Mouse (Mus musculus) lung, postnatal 0 days (tissue): ENCODE measurements around the gene Kif12.

Experiments used
- CTCF ChIP-seq: IDR thresholded peaks from 2 replicates; pipeline ENCODE4 v1.5.1; 2016; ENCODE audit warnings: antibody characterized with exemption, mild to moderate bottlenecking
- EP300 ChIP-seq: IDR thresholded peaks from 2 replicates; pipeline ENCODE4 v1.6.1; 2016; ENCODE audit warnings: antibody characterized with exemption, mild to moderate bottlenecking, control low read depth

GRCm38 (mm10) chr4:63215185-63215992 is 43.5 kb upstream of the Kif12 start:
- TF ChIP-seq CTCF (peak; percentile 97), EP300 (no peak)
